Mouse (Mus musculus): ENCODE data around the gene Gm9495.
"Not testable (repeated sequence)": the region's sequence is repeated elsewhere in the genome, so short reads cannot be mapped to it uniquely, and the experiment has no call there.

Gm9495 gene

GRCm38 (mm10) chr8:69453465-69453864, at the start of gene Gm9495:
Gm9495 (minus strand) TSS chr8:69453565.
- not testable (repeated sequence) for DNase-seq (ENCODE audit: low read depth, low spot score)

- DNase-seq (ENCODE audit: low read depth, low spot score), result not testable (repeated sequence)
These were observed 21.6 kb upstream of the Gm9495 start for GRCm38 (mm10) chr8:69474946-69475345.

DNA sequence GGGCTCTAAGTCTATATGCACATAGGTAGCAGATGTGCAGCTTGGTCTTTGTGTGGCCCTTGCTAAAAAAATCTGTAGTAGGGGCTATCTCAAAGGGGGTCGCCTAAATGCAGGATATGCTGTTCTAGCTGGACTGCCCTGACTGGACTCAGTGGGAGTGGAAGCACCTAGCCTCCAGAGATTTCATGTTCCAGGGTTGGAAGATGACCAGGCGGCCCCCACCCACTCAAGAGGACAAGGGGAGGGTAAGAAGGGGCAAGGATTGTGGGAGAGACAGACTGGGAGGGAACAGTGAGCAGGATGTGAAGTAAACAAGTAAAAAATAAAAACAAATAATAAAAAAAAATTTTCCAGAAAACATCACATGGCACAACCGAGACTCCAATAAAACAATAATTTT, 33.3 kb downstream of the Gm9495 start:
- not testable (repeated sequence) for DNase-seq (ENCODE audit: low read depth, low spot score)

GRCm38 (mm10) chr8:69414326-69414725, 39.0 kb downstream of the Gm9495 start:
- DNase-seq (ENCODE audit: low read depth, low spot score), result no peak

DNA sequence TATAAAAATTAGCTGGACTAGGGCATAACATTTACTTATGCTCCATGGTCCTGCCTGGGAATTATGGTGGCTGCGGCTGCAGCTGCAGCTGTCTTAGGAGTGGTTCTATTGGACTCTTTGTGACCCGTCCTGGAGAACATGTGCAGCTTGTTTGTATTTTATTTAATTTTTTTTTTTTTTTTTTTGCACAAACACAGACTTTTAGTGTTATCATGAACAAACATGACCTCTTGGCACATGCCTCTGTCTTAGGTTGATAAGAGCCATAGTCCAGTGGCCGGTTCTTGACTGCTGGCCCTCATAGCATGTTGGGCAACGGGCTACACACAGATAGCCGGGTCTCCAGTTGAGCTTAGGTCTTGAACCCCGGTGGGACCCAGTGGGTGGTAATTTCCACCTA, 48.6 kb downstream of the Gm9495 start:
- no peak for DNase-seq (ENCODE audit: low read depth, low spot score)

DNA sequence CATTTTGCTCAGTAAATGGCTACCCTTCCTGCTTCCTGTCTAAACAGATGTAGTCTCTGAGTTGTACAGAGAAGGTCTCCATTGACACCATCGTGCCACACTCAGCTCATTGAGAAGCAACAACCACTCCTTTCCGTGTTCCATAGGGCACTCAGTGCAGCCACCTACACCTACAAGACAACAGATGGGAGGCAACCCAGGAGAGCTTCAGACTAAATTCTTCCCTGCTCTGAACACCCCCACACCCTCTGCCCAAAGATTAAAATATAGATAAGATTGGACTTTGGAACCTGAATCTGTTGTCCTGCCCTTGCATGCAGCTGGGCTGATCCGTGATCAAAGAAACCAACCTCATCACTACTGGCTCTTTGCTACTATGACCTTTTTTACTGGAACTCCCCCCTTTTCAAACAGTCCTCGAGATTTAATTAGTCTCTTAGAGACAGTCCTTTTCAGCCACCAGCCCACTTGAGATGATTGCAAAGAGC, 53.4 kb downstream of the Gm9495 start:
- no peak for DNase-seq (ENCODE audit: low read depth, low spot score)

GRCm38 (mm10) chr8:69399181-69399955, 54.0 kb downstream of the Gm9495 start:
- DNase-seq (ENCODE audit: low read depth, low spot score), result no peak

- DNase-seq (ENCODE audit: low read depth, low spot score), result no peak
These were observed 57.2 kb downstream of the Gm9495 start for GRCm38 (mm10) chr8:69396196-69396595.

DNA sequence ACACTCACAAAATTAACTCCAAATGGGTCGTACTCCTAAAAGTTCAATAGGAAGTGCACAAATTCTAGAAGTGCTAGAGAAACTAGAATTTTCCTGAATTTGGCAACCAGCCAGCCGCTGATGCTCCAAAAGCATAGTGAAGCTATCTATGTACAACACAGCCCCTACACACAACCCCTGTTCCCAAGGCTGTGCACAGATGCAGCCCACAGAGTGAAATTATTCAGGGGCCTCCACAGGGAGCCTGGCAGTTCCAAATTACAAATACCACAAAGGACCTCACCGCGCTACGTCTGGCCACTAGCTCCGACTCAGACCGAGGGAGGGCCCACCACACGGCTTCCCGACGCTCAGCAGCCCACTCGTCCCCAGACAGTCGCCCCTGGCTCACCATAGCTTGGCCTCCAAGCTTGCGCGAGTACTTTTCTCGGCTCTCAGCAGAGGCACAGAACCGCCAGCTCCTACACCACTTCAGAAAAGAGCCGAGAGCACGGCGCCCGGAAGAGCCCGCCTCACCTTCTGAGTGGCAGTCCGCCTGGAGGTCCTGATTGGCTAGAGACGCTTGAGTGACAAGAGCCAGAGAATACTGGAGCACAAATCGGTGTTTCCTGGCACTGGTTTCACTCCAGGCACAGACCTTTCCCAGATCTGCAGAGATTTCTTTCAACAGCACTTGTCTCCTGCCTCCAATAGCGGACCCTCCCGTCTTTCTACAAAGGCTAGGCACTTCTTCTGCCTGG, 58.1 kb downstream of the Gm9495 start:
- peak; percentile 90 for DNase-seq (ENCODE audit: low read depth, low spot score)

DNA sequence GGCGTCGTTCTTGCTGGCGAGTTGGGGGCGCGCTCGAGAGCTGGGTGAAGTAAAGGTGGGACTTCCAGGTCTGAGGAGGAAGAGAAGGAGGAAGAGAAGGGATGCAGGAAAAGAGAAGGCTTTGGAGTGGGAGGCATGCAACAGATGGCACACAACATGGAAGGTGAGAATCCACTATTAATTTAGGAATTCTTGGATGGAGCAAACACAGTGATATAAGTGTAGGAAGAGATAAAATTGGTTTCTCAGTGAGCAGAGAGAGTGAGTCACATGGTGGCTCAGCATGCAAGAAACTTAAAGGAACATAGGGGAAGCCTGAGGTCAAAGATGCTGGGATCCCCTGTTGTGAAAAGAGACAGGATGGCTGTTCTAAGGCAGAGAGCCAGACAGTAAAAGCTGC, 69.0 kb downstream of the Gm9495 start:
- no peak for DNase-seq (ENCODE audit: low read depth, low spot score)

Data from skeletal muscle tissue, adult 2 months (tissue).